Mouse (Mus musculus): ENCODE data around the gene Rhod.

DNA sequence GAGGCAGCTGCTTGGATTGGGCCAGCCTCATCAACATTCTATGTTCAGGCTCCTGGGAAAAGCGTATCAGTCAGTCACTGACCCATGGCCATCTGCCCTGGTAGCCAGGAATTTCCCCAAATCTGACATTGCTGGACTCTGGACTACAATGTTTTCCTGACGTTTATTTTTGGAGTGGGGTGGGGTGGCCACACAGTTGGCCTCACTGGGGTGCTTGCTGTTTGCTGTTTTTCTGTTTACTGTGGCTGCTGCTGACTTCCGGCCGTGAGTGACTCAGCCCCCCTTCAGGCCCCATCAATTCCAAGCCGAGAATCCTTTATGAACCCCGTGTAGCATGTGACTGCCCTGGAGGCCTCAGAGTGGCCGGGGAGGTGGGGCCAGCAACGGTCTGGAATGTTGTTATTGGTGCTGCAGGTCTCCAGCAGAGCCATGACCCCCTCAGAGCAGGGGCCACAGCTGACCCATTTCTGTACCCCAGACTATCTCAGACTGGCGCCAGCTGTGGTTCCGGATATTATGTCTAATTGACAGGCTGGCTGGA, 2.5 kb upstream of the Rhod start:
- peak; percentile 47; the same call in 1 of the 2 replicates for TF ChIP-seq CTCF (IDR thresholded peaks at IDR 0.05; ENCODE audit: extremely low read depth, insufficient read length, insufficient replicate concordance, low read depth, low read length)
- no peak for TF ChIP-seq POLR2A (IDR thresholded peaks at IDR 0.05; ENCODE audit: low read depth, low read length)
